Mouse (Mus musculus): ENCODE results near the gene Mrps2. TPM values are rescaled to one million over a fixed set of nuclear protein-coding genes. Genes with fewer than 3 reads are reported as not detected.

Gene Mrps2
- polyA plus RNA-seq, 1 experiment from 2014 or later, result 60.6 TPM

DNA sequence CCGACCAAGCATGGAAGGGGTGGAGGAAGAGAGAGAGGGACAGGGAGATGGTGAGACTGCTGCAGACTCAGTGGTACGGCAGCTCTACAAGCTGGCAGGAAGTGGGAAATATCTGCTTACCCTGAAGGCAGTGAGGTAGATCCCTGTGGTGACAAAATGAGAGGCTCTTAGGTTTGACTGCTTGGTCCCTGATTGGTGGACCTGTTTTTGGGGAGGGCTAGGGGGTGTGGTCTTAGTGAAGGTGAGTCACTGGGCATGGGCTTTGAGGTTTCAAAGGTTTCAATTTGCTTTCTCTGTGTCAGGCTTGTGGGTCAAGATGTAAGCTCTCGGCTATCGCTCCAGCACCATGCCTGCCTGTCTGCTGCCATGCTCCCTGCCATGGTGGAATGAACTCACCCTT is 22.8 kb upstream of the Mrps2 start:
- Histone ChIP-seq H3K4me1 (ENCODE audit: control insufficient read depth, insufficient read depth, low read length) (no peaks in the 10 kb centered on the region), H3K9ac (ENCODE audit: low read depth, low read length) (no peak overlapping the region), H3K27me3 (ENCODE audit: control insufficient read depth, insufficient read depth, low read length) (peaks cover 16% of the 10 kb centered on the region), H3K4me3 (ENCODE audit: low read depth, low read length) (no peak overlapping the region), H3K36me3 (ENCODE audit: control insufficient read depth, insufficient read depth, low read length) (no peaks in the 10 kb centered on the region), H3K9me3 (replicated peaks; ENCODE audit: control insufficient read depth, low read length) (no peaks in the 10 kb centered on the region), H3K4me2 (no peak overlapping the region), H3K27ac (ENCODE audit: low read depth, low read length) (no peak overlapping the region)
- ATAC-seq (replicated peaks; ENCODE audit: insufficient number of reproducible peaks, low FRiP score, low TSS enrichment), result no peak
- WGBS (ENCODE audit: insufficient replicate concordance), result 73% methylated on average over 4 of the region's 4 CpGs

- peak overlapping the region; percentile 76 for H3K9ac ChIP-seq (ENCODE audit: low read depth, low read length)
- H3K27me3 ChIP-seq (ENCODE audit: control insufficient read depth, insufficient read depth, low read length), result peaks cover 16% of the 10 kb centered on the region
- no peaks in the 10 kb centered on the region for H3K9me3 ChIP-seq (replicated peaks; ENCODE audit: control insufficient read depth, low read length)
- ATAC-seq (replicated peaks; ENCODE audit: insufficient number of reproducible peaks, low FRiP score, low TSS enrichment), result no peak
- no peaks in the 10 kb centered on the region for H3K36me3 ChIP-seq (ENCODE audit: control insufficient read depth, insufficient read depth, low read length)
- no peaks in the 10 kb centered on the region for H3K4me1 ChIP-seq (ENCODE audit: control insufficient read depth, insufficient read depth, low read length)
- peak overlapping the region; percentile 76 for H3K4me2 ChIP-seq
- WGBS (ENCODE audit: insufficient replicate concordance), result 9% methylated on average over 5 of the region's 5 CpGs
- H3K27ac ChIP-seq (ENCODE audit: low read depth, low read length), result no peak overlapping the region
- H3K4me3 ChIP-seq (ENCODE audit: low read depth, low read length), result peak overlapping the region; percentile 72
Observed at GRCm38 (mm10) chr2:28446181-28446514, 21.7 kb upstream of the Mrps2 start.

DNA sequence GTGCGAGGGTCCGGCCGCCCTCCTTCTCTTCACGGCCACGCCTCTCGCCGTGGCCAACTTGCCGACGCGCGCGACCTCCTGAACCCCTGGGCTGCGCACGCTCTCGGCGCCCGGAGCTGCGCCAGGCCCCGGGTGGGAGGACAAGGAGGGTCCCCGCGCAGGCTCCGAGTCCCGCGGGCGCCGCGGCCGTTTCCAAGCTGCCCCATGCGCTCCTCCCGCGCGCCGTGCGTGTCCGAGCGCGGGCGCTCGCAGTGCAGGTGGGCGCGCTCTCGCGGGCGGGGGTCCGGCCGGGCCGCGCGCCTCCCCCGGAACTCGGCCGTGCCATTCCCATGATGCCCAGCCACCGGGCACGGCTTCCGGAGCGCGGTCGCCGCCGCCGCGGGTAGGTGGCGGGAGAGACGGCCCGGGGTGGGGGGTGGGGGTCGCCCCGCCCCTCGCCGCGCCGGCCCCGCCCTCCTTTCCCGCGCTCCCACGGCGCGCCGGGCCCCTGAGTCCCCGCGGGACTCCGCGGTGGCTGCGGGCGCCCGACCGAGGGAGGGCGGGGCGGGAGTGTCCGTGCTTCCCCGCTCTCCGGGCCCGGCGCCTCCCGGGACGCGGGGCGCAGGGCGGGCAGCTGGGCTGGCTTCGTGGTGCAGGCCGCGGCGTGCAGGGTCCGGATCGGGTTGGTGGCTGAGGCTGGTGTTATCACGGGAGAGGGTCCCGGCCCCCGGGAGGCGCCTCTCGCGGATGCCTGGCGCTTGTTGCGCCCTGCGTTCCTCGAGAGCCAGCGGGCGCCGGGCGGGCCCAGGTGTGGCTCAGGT is 21.2 kb upstream of the Mrps2 start, which contains the start of gene Ppp1r26:
Gene Ppp1r26, plus strand, starts transcription at position 286 of the 800 bp plus-strand sequence.
- H3K27me3 ChIP-seq (ENCODE audit: control insufficient read depth, insufficient read depth, low read length), result peaks cover 16% of the 10 kb centered on the region
- H3K9ac ChIP-seq (ENCODE audit: low read depth, low read length), result peak within 1 kb of the TSS; percentile 76
- WGBS (ENCODE audit: insufficient replicate concordance), result 1% methylated on average over 86 of the region's 118 CpGs
- no peaks in the 10 kb centered on the region for H3K9me3 ChIP-seq (replicated peaks; ENCODE audit: control insufficient read depth, low read length)
- peak within 1 kb of the TSS; percentile 76 for H3K4me2 ChIP-seq
- no peaks in the 10 kb centered on the region for H3K36me3 ChIP-seq (ENCODE audit: control insufficient read depth, insufficient read depth, low read length)
- H3K4me3 ChIP-seq (ENCODE audit: low read depth, low read length), result peak within 1 kb of the TSS; percentile 72
- ATAC-seq (replicated peaks; ENCODE audit: insufficient number of reproducible peaks, low FRiP score, low TSS enrichment), result peak; percentile 49; the same call in 1 of the 2 replicates
- no peaks in the 10 kb centered on the region for H3K4me1 ChIP-seq (ENCODE audit: control insufficient read depth, insufficient read depth, low read length)
- no peak within 1 kb of the TSS for H3K27ac ChIP-seq (ENCODE audit: low read depth, low read length)

- H3K9me3 ChIP-seq (replicated peaks; ENCODE audit: control insufficient read depth, low read length), result no peaks in the 10 kb centered on the region
- H3K4me1 ChIP-seq (ENCODE audit: control insufficient read depth, insufficient read depth, low read length), result no peaks in the 10 kb centered on the region
- peak overlapping the region; percentile 76 for H3K4me2 ChIP-seq
- no peaks in the 10 kb centered on the region for H3K36me3 ChIP-seq (ENCODE audit: control insufficient read depth, insufficient read depth, low read length)
- WGBS (ENCODE audit: insufficient replicate concordance), result 11% methylated on average over 11 of the region's 11 CpGs
- H3K4me3 ChIP-seq (ENCODE audit: low read depth, low read length), result peak overlapping the region; percentile 72
- H3K27me3 ChIP-seq (ENCODE audit: control insufficient read depth, insufficient read depth, low read length), result peaks cover 16% of the 10 kb centered on the region
- no peak for ATAC-seq (replicated peaks; ENCODE audit: insufficient number of reproducible peaks, low FRiP score, low TSS enrichment)
- no peak overlapping the region for H3K27ac ChIP-seq (ENCODE audit: low read depth, low read length)
- peak overlapping the region; percentile 76 for H3K9ac ChIP-seq (ENCODE audit: low read depth, low read length)
Observed at GRCm38 (mm10) chr2:28447315-28447670, 20.6 kb upstream of the Mrps2 start.

DNA sequence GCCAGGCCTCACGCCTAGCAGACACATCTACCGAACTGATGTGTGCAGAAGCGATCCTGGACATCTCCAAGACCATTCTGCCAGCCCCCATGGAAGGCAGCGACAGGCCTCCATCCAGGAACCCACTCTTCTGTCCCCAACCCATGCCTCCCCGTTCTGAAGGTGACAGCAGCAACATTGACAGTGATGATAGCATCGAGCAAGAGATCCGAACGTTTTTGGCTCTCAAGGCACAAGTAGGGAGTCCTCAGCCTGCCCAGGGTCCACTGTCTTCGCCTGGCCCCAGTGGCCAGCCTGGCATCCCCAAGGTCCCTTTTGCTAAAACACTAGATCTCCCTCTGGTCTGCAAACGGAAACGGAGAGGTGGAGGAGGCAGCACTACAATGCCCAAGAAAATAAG is 16.2 kb upstream of the Mrps2 start:
- H3K9ac ChIP-seq (ENCODE audit: low read depth, low read length), result no peak overlapping the region
- 77% methylated on average over 11 of the region's 11 CpGs for WGBS (ENCODE audit: insufficient replicate concordance)

DNA sequence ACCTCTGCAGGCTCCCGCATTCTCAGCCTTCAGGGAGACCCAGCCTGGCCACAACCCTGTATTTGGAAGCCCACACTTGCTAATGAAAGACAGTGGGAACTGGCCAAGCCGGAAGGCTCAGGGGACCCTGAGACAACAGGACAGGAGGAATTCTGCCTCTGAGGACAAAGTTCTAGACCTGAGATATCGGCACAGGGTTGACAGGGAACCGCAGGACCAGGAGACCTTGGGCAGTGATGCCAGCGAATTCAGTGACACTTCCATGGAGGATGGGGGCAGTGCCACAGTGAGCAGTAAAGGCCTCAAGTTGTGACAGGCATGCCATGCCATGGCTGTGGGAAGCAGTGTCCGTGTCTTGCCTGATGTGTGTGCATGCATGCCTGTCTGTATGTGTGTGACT is 14.3 kb upstream of the Mrps2 start:
- 81% methylated on average over 6 of the region's 6 CpGs for WGBS (ENCODE audit: insufficient replicate concordance)

More for the DNA sequence above, 16.2 kb upstream of the Mrps2 start:
- no peaks in the 10 kb centered on the region for H3K4me1 ChIP-seq (ENCODE audit: control insufficient read depth, insufficient read depth, low read length)
- no peak for ATAC-seq (replicated peaks; ENCODE audit: insufficient number of reproducible peaks, low FRiP score, low TSS enrichment)
- H3K4me2 ChIP-seq, result no peak overlapping the region
- H3K36me3 ChIP-seq (ENCODE audit: control insufficient read depth, insufficient read depth, low read length), result no peaks in the 10 kb centered on the region
- H3K9me3 ChIP-seq (replicated peaks; ENCODE audit: control insufficient read depth, low read length), result no peaks in the 10 kb centered on the region
- no peak overlapping the region for H3K27ac ChIP-seq (ENCODE audit: low read depth, low read length)
- H3K27me3 ChIP-seq (ENCODE audit: control insufficient read depth, insufficient read depth, low read length), result no peaks in the 10 kb centered on the region; the same call in 1 of the 2 replicates
- H3K4me3 ChIP-seq (ENCODE audit: low read depth, low read length), result no peak overlapping the region

DNA sequence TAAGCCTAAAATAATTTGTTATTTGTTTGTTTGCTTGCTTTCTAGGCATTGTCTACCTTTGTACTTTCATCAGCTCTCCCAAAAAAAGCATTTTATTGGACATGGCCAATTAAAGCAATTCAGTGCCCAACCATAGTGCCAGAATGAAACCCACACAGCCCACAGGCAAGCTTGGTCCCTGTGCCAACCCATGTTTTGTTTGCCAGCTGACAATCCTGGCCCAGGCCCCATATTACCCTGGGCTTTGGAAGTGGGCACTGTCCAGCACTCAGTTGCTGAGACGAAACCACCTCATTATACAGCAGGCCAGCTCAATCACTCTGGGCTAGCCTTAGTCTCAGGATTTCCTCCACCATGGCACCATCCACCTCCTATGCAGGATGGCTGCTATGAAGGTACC is 11.2 kb upstream of the Mrps2 start:
- Histone ChIP-seq H3K4me2 (no peak overlapping the region), H3K9me3 (replicated peaks; ENCODE audit: control insufficient read depth, low read length) (no peaks in the 10 kb centered on the region), H3K27ac (ENCODE audit: low read depth, low read length) (no peak overlapping the region), H3K9ac (ENCODE audit: low read depth, low read length) (no peak overlapping the region), H3K4me1 (ENCODE audit: control insufficient read depth, insufficient read depth, low read length) (no peaks in the 10 kb centered on the region), H3K36me3 (ENCODE audit: control insufficient read depth, insufficient read depth, low read length) (no peaks in the 10 kb centered on the region), H3K4me3 (ENCODE audit: low read depth, low read length) (no peak overlapping the region), H3K27me3 (ENCODE audit: control insufficient read depth, insufficient read depth, low read length) (no peaks in the 10 kb centered on the region)
- ATAC-seq (replicated peaks; ENCODE audit: insufficient number of reproducible peaks, low FRiP score, low TSS enrichment), result no peak
- WGBS (ENCODE audit: insufficient replicate concordance), result 64% methylated on average over 1 of the region's 1 CpGs

More for the DNA sequence above, 14.3 kb upstream of the Mrps2 start:
- no peak overlapping the region for H3K4me2 ChIP-seq
- no peaks in the 10 kb centered on the region for H3K9me3 ChIP-seq (replicated peaks; ENCODE audit: control insufficient read depth, low read length)
- H3K4me3 ChIP-seq (ENCODE audit: low read depth, low read length), result no peak overlapping the region
- H3K4me1 ChIP-seq (ENCODE audit: control insufficient read depth, insufficient read depth, low read length), result no peaks in the 10 kb centered on the region
- ATAC-seq (replicated peaks; ENCODE audit: insufficient number of reproducible peaks, low FRiP score, low TSS enrichment), result no peak
- H3K27ac ChIP-seq (ENCODE audit: low read depth, low read length), result no peak overlapping the region
- no peaks in the 10 kb centered on the region for H3K36me3 ChIP-seq (ENCODE audit: control insufficient read depth, insufficient read depth, low read length)
- no peaks in the 10 kb centered on the region for H3K27me3 ChIP-seq (ENCODE audit: control insufficient read depth, insufficient read depth, low read length)
- H3K9ac ChIP-seq (ENCODE audit: low read depth, low read length), result no peak overlapping the region

GRCm38 (mm10) chr2:28463919-28464318 is 3.9 kb upstream of the Mrps2 start:
- Histone ChIP-seq H3K4me2 (no peak overlapping the region), H3K9ac (ENCODE audit: low read depth, low read length) (no peak overlapping the region), H3K9me3 (replicated peaks; ENCODE audit: control insufficient read depth, low read length) (no peaks in the 10 kb centered on the region), H3K27ac (ENCODE audit: low read depth, low read length) (no peak overlapping the region), H3K27me3 (ENCODE audit: control insufficient read depth, insufficient read depth, low read length) (peaks cover 17% of the 10 kb centered on the region), H3K4me1 (ENCODE audit: control insufficient read depth, insufficient read depth, low read length) (peaks cover 5% of the 10 kb centered on the region; the same call in 1 of the 2 replicates), H3K36me3 (ENCODE audit: control insufficient read depth, insufficient read depth, low read length) (no peaks in the 10 kb centered on the region), H3K4me3 (ENCODE audit: low read depth, low read length) (no peak overlapping the region)
- 24% methylated on average over 3 of the region's 3 CpGs for WGBS (ENCODE audit: insufficient replicate concordance)
- no peak for ATAC-seq (replicated peaks; ENCODE audit: insufficient number of reproducible peaks, low FRiP score, low TSS enrichment)

DNA sequence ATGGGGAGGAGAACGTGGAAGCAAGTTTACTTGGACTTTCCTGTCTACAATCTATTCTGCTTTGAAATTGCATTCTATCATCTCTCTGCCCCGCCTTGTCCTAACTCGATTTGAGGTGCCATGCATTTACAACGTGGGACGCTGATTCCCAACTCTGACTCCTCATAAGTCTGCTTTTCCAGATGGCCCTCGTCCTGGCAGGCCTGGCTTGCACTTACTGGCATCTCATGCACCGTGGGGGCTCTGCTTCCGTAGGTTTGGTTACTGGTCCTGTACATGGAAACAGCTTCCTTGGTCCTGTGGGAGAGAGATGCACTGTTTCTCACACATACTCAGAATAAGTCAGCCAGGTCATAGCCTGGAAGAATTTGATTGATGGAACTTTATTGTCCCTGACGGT is 2.9 kb upstream of the Mrps2 start:
- H3K27me3 ChIP-seq (ENCODE audit: control insufficient read depth, insufficient read depth, low read length), result peaks cover 17% of the 10 kb centered on the region
- H3K27ac ChIP-seq (ENCODE audit: low read depth, low read length), result no peak overlapping the region
- no peaks in the 10 kb centered on the region for H3K9me3 ChIP-seq (replicated peaks; ENCODE audit: control insufficient read depth, low read length)
- H3K36me3 ChIP-seq (ENCODE audit: control insufficient read depth, insufficient read depth, low read length), result peaks cover 8% of the 10 kb centered on the region
- no peak overlapping the region for H3K4me2 ChIP-seq
- no peak for ATAC-seq (replicated peaks; ENCODE audit: insufficient number of reproducible peaks, low FRiP score, low TSS enrichment)
- H3K4me1 ChIP-seq (ENCODE audit: control insufficient read depth, insufficient read depth, low read length), result peaks cover 5% of the 10 kb centered on the region; the same call in 1 of the 2 replicates
- no peak overlapping the region for H3K4me3 ChIP-seq (ENCODE audit: low read depth, low read length)
- 75% methylated on average over 9 of the region's 9 CpGs for WGBS (ENCODE audit: insufficient replicate concordance)
- H3K9ac ChIP-seq (ENCODE audit: low read depth, low read length), result no peak overlapping the region

Data from heart, embryonic 11.5 days (tissue).